Mouse (Mus musculus): Measurements from ENCODE around the gene Siah1a.

The Siah1a gene

GRCm38 (mm10) chr8:86745221-86745934, at the start of gene Siah1a, which contains the start of gene Gm10638:
Siah1a (minus strand) TSS chr8:86745934.
Gm10638 (plus strand) TSS chr8:86745699.
- in situ Hi-C loops (cut with MboI, MseI) = loop anchor here in 1 of 2 experiments (10.0 kb wide), 1 partner anchor 159 kb away; no protein-coding TSS in a partner anchor

GRCm38 (mm10) chr8:86794716-86795115, 49.0 kb upstream of the Siah1a start:
- in situ Hi-C loops (cut with MboI, MseI) = no loop called here

- in situ Hi-C loops (cut with MboI, MseI) = no loop called here
These were observed 45.8 kb upstream of the Siah1a start for GRCm38 (mm10) chr8:86791542-86791941.

- in situ Hi-C loops (cut with MboI, MseI) = no loop called here
These were observed 43.8 kb upstream of the Siah1a start for GRCm38 (mm10) chr8:86789576-86789975.

- in situ Hi-C loops (cut with MboI, MseI) = no loop called here
These were observed 42.2 kb upstream of the Siah1a start for GRCm38 (mm10) chr8:86787891-86788420.

GRCm38 (mm10) chr8:86786498-86786897, 40.8 kb upstream of the Siah1a start:
- in situ Hi-C loops (cut with MboI, MseI) = no loop called here

- in situ Hi-C loops (cut with MboI, MseI) = no loop called here
These were observed 35.4 kb upstream of the Siah1a start for GRCm38 (mm10) chr8:86781094-86781493.

- in situ Hi-C loops (cut with MboI, MseI) = no loop called here
These were observed 33.5 kb upstream of the Siah1a start for GRCm38 (mm10) chr8:86779207-86779606.

GRCm38 (mm10) chr8:86769945-86770715, 24.4 kb upstream of the Siah1a start:
- in situ Hi-C loops (cut with MboI, MseI) = no loop called here

GRCm38 (mm10) chr8:86768499-86768898, 22.8 kb upstream of the Siah1a start:
- in situ Hi-C loops (cut with MboI, MseI) = no loop called here

- in situ Hi-C loops (cut with MboI, MseI) = no loop called here
These were observed 20.9 kb upstream of the Siah1a start for GRCm38 (mm10) chr8:86766548-86767211.

- in situ Hi-C loops (cut with MboI, MseI) = no loop called here
These were observed 19.9 kb upstream of the Siah1a start for GRCm38 (mm10) chr8:86765669-86766068.

GRCm38 (mm10) chr8:86765155-86765554, 19.4 kb upstream of the Siah1a start:
- in situ Hi-C loops (cut with MboI, MseI) = no loop called here

- in situ Hi-C loops (cut with MboI, MseI) = no loop called here
These were observed 17.1 kb upstream of the Siah1a start for GRCm38 (mm10) chr8:86762806-86763205.

GRCm38 (mm10) chr8:86760746-86761145, 15.0 kb upstream of the Siah1a start:
- in situ Hi-C loops (cut with MboI, MseI) = no loop called here

GRCm38 (mm10) chr8:86759090-86759491, 13.4 kb upstream of the Siah1a start:
- in situ Hi-C loops (cut with MboI, MseI) = no loop called here

GRCm38 (mm10) chr8:86758651-86759050, 12.9 kb upstream of the Siah1a start:
- in situ Hi-C loops (cut with MboI, MseI) = no loop called here

GRCm38 (mm10) chr8:86756948-86757733, 11.4 kb upstream of the Siah1a start:
- in situ Hi-C loops (cut with MboI, MseI) = no loop called here

- in situ Hi-C loops (cut with MboI, MseI) = loop anchor here in 1 of 2 experiments (10.0 kb wide), 1 partner anchor 155 kb away; no protein-coding TSS in a partner anchor
These were observed 4.1 kb upstream of the Siah1a start for GRCm38 (mm10) chr8:86749842-86750241.

GRCm38 (mm10) chr8:86746511-86746910, 777 bp upstream of the Siah1a start:
- in situ Hi-C loops (cut with MboI, MseI) = loop anchor here in 1 of 2 experiments (10.0 kb wide), 1 partner anchor 158 kb away; no protein-coding TSS in a partner anchor

- in situ Hi-C loops (cut with MboI, MseI) = loop anchor here in 1 of 2 experiments (10.0 kb wide), 1 partner anchor 159 kb away; no protein-coding TSS in a partner anchor
These were observed 254 bp upstream of the Siah1a start for GRCm38 (mm10) chr8:86745935-86746441.

Data from T-helper 17 cell (primary cell).